Mouse (Mus musculus): Measurements from ENCODE around the gene Gm28551. TPM values are rescaled to one million over a fixed set of nuclear protein-coding genes. Genes with fewer than 3 reads are reported as not detected.
"Not testable (repeated sequence)": the region's sequence is repeated elsewhere in the genome, so short reads cannot be mapped to it uniquely, and the experiment has no call there.

The Gm28551 gene
- total and polyA plus RNA-seq, 3 experiments, result 0.46 TPM; not detected in 2

DNA sequence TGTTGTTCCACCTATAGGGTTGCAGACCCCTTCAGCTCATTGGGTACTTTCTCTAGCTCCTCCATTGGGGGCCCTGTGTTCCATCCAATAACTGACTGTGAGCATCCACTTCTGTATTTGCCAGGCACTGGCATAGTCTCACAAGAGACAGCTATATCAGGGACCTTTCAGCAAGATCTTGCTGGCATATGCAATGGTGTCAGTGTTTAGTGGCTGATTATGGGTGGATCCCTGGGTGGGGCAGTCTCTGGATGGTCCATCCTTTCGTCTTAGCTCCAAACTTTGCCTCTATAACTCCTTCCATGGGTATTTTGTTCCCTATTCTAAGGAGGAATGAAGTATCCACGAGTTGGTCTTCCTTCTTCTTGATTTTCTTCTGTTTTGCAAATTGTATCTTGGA, 15.1 kb downstream of the Gm28551 start:
- H3K27me3 ChIP-seq (ENCODE audit: control insufficient read depth in 1 of 2, insufficient read depth in 2 of 2, low read length in 2 of 2); H3K9me3 ChIP-seq (replicated peaks; ENCODE audit: insufficient read depth, low read length): not testable (repeated sequence)

DNA sequence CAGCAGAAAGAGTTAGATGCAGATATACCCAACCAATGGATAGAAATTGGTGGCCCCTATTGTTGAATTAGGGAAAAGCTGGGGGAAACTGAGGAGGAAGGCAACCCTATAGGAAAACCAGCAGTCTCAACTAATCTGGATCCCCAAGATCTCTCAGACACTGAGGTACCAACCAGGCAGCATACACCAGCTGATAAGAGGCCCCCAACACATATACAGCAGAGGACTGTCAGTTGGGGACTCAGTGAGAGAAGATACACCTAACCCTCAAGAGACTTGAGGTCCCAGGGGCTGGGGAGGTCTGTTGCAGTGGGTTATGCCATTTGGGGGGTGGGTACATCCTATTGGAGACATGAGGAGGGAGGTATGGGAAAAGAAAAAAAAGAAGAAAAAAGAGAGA, 17.0 kb downstream of the Gm28551 start:
- no peaks in the 10 kb centered on the region for H3K9me3 ChIP-seq (replicated peaks; ENCODE audit: insufficient read depth, low read length)
- no peaks in the 10 kb centered on the region for H3K27me3 ChIP-seq (ENCODE audit: control insufficient read depth in 1 of 2, insufficient read depth in 2 of 2, low read length in 2 of 2)
- no peak for DNase-seq (ENCODE audit: low read depth, low spot score)
- H3K79me2 ChIP-seq (ENCODE audit: control insufficient read depth, insufficient read depth, low read length, poor library complexity), result no peaks in the 10 kb centered on the region
- no peaks in the 10 kb centered on the region for H3K36me3 ChIP-seq (ENCODE audit: control insufficient read depth in 1 of 2, insufficient read depth in 2 of 2, low read length in 2 of 2)
- H3K9ac ChIP-seq (ENCODE audit: control insufficient read depth, low read depth, low read length, poor library complexity, severe bottlenecking), result no peak overlapping the region
- no peak for TF ChIP-seq UBTF (IDR thresholded peaks at IDR 0.05; ENCODE audit: borderline replicate concordance, insufficient read depth, low read depth, low read length)
- no peak for TF ChIP-seq NELFE (IDR thresholded peaks at IDR 0.05; ENCODE audit: low read depth, low read length)
- TF ChIP-seq SMC3 (IDR thresholded peaks at IDR 0.05; ENCODE audit: low read depth, low read length), result no peak
- TF ChIP-seq EP300 (IDR thresholded peaks at IDR 0.05; ENCODE audit: low read depth in 1 of 2, low read length in 2 of 2), result no peak
- no peak for TF ChIP-seq GABPA (IDR thresholded peaks at IDR 0.05; ENCODE audit: low read depth, low read length)
- TF ChIP-seq POLR2A (IDR thresholded peaks at IDR 0.05; ENCODE audit: control insufficient read depth in 1 of 2, insufficient read depth in 1 of 2, low read depth in 1 of 2, low read length in 2 of 2, poor library complexity in 1 of 2), result no peak
- no peak for TF ChIP-seq ZNF384 (IDR thresholded peaks at IDR 0.05; ENCODE audit: low read depth, low read length)
- TF ChIP-seq TAL1 (IDR thresholded peaks at IDR 0.05; ENCODE audit: low read length), result no peak
- no peak overlapping the region for H3K27ac ChIP-seq (ENCODE audit: control insufficient read depth, low read depth, low read length)
- no peaks in the 10 kb centered on the region; a peak in 1 of 4 replicates for H3K4me1 ChIP-seq (ENCODE audit: control insufficient read depth in 1 of 2, insufficient read depth in 2 of 2, low read length in 2 of 2)
- no peak overlapping the region for H3K4me3 ChIP-seq (ENCODE audit: control insufficient read depth in 1 of 2, insufficient read depth in 1 of 2, low read depth in 2 of 2, low read length in 2 of 2)

More for the DNA sequence above, 15.1 kb downstream of the Gm28551 start:
- H3K79me2 ChIP-seq (ENCODE audit: control insufficient read depth, insufficient read depth, low read length, poor library complexity); DNase-seq (ENCODE audit: low read depth, low spot score); H3K27ac ChIP-seq (ENCODE audit: control insufficient read depth, low read depth, low read length); H3K9ac ChIP-seq (ENCODE audit: control insufficient read depth, low read depth, low read length, poor library complexity, severe bottlenecking); H3K4me3 ChIP-seq (ENCODE audit: control insufficient read depth in 1 of 2, insufficient read depth in 1 of 2, low read depth in 2 of 2, low read length in 2 of 2); H3K36me3 ChIP-seq (ENCODE audit: control insufficient read depth in 1 of 2, insufficient read depth in 2 of 2, low read length in 2 of 2); H3K4me1 ChIP-seq (ENCODE audit: control insufficient read depth in 1 of 2, insufficient read depth in 2 of 2, low read length in 2 of 2): not testable (repeated sequence)

DNA sequence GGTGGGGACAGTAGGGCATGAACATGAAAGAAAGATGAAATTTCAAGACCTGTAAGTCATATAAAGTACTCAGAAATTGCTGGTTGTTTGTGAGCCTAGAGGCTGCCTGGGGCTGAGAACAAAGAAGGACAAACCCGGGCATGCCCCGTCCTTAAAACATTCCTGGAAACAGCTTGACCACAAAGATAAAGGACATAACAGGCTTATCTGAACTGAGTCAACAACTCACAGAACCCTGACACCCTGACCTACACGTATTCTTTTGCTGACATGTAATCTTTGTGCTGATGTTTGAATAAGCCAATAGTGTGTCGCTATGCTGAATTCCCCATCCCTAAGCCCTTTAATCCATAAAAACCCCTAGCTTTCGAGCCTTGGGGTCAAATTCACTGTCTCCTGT, 18.9 kb downstream of the Gm28551 start:
- not testable (repeated sequence) for H3K36me3 ChIP-seq (ENCODE audit: control insufficient read depth in 1 of 2, insufficient read depth in 2 of 2, low read length in 2 of 2); H3K27ac ChIP-seq (ENCODE audit: control insufficient read depth, low read depth, low read length); DNase-seq (ENCODE audit: low read depth, low spot score); H3K27me3 ChIP-seq (ENCODE audit: control insufficient read depth in 1 of 2, insufficient read depth in 2 of 2, low read length in 2 of 2); H3K9ac ChIP-seq (ENCODE audit: control insufficient read depth, low read depth, low read length, poor library complexity, severe bottlenecking); H3K79me2 ChIP-seq (ENCODE audit: control insufficient read depth, insufficient read depth, low read length, poor library complexity); H3K4me1 ChIP-seq (ENCODE audit: control insufficient read depth in 1 of 2, insufficient read depth in 2 of 2, low read length in 2 of 2); H3K4me3 ChIP-seq (ENCODE audit: control insufficient read depth in 1 of 2, insufficient read depth in 1 of 2, low read depth in 2 of 2, low read length in 2 of 2); H3K9me3 ChIP-seq (replicated peaks; ENCODE audit: insufficient read depth, low read length)

DNA sequence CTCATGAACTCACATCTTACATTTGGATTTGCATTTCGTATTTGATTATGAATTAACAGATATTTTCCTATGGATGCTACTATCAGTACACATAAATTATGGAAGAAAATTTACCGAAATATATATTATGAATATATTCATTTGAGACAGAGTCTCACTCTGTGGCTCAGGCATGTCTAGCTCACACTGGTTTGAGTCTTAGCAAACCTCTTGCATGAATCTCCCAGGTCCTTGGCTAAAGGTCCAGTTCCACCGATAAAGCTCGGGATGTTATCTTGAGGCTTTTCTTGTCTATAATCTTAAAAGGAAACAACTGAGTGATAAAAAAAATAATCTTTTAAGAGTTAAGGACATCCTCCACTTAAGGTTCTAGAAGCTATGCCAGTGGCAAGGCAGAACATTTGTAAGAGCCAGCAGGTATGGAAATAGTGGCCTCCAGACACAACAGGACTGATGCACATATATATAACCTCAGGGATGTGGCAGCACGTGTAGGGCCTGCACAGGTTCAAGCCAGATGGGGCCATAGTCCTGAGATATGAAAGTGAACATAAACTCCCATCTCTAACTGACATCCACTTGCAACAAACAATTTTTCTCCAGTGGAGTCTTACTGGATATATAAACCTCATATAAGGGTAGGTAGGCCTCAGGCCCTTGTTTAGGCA, 27.5 kb downstream of the Gm28551 start:
- no peaks in the 10 kb centered on the region for H3K79me2 ChIP-seq (ENCODE audit: control insufficient read depth, insufficient read depth, low read length, poor library complexity)
- H3K27ac ChIP-seq (ENCODE audit: control insufficient read depth, low read depth, low read length), result no peak overlapping the region
- H3K4me1 ChIP-seq (ENCODE audit: control insufficient read depth in 1 of 2, insufficient read depth in 2 of 2, low read length in 2 of 2), result peaks cover 2 to 27% of the 10 kb centered on the region in 2 experiments; a peak in 2 of 4 replicates
- H3K9me3 ChIP-seq (replicated peaks; ENCODE audit: insufficient read depth, low read length), result no peaks in the 10 kb centered on the region
- no peak overlapping the region for H3K9ac ChIP-seq (ENCODE audit: control insufficient read depth, low read depth, low read length, poor library complexity, severe bottlenecking)
- no peak for TF ChIP-seq E2F4 (IDR thresholded peaks at IDR 0.05; ENCODE audit: borderline replicate concordance, low read depth, low read length)
- no peak for TF ChIP-seq USF2 (IDR thresholded peaks at IDR 0.05; ENCODE audit: borderline replicate concordance in 1 of 2, insufficient read depth in 1 of 2, low read depth in 1 of 2, low read length in 2 of 2)
- TF ChIP-seq UBTF (IDR thresholded peaks at IDR 0.05; ENCODE audit: borderline replicate concordance, insufficient read depth, low read depth, low read length), result no peak
- no peak for TF ChIP-seq POLR2AphosphoS2 (IDR thresholded peaks at IDR 0.05; ENCODE audit: low read length)
- TF ChIP-seq KAT2A (conservative IDR thresholded peaks at IDR 0.05; ENCODE audit: low read depth, low read length), result no peak
- no peak for TF ChIP-seq ZKSCAN1 (IDR thresholded peaks at IDR 0.05; ENCODE audit: low read depth, low read length)
- TF ChIP-seq SIN3A (IDR thresholded peaks at IDR 0.05; ENCODE audit: low read length), result no peak
- H3K27me3 ChIP-seq (ENCODE audit: control insufficient read depth in 1 of 2, insufficient read depth in 2 of 2, low read length in 2 of 2), result no peaks in the 10 kb centered on the region
- no peak overlapping the region for H3K4me3 ChIP-seq (ENCODE audit: control insufficient read depth in 1 of 2, insufficient read depth in 1 of 2, low read depth in 2 of 2, low read length in 2 of 2)
- H3K36me3 ChIP-seq (ENCODE audit: control insufficient read depth in 1 of 2, insufficient read depth in 2 of 2, low read length in 2 of 2), result peaks cover 0 to 11% of the 10 kb centered on the region in 2 experiments; a peak in 3 of 4 replicates
- no peak for DNase-seq (ENCODE audit: low read depth, low spot score)

All from MEL (cell line).